Comparison of ENCODE assay signal across 14 mouse cellular contexts in the genomic region with DNA sequence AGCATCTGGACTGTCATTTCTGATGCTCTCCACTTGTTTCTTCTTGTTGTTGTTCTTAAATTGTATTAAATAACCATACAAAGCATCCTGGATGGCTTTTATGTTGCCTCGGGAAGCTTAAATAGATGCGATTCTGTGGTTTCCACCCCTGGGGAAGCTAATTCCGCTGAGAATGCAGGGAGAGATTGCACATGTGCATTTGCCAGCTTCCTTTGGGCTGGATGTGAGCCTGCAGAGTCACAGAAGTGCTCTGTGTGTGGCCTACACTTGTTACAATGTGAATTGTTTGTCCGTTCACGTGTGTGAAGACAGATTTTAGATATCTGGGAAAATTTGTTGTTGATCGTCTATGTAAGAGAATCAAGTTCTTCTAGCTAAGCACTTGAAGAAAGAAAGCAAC.
"Had no signal": no experiment of that assay in that cellular context is flagged by ENCODE, and none has a peak within 500 bp of the region (broad histone marks: within the 10 kb centered on the region; RNA-seq: fewer than 3 reads in every experiment).

No protein-coding gene starts in this region.

- H3K27me3 ChIP-seq: limb, embryonic 12.5 days; liver, embryonic 13.5 days; lung, embryonic 15.5 days; megakaryocyte, embryonic 14.5 days; neural tube, embryonic 12.5 days had no signal

- DNase-seq: kidney, adult 9 months; kidney, postnatal 4 days; liver; liver, embryonic 13.5 days; liver, postnatal 0 days; lung, postnatal 14 days; spleen, adult 18-20 months; thymus, postnatal 4 days had no signal

- H3K4me1 ChIP-seq: limb, embryonic 12.5 days; liver, embryonic 13.5 days; lung, embryonic 15.5 days; megakaryocyte, embryonic 14.5 days; neural tube, embryonic 12.5 days had no signal

- H3K9me3 ChIP-seq: liver, embryonic 13.5 days; lung, embryonic 15.5 days; neural tube, embryonic 12.5 days had no signal

- H3K9ac ChIP-seq: limb, embryonic 12.5 days; liver, embryonic 13.5 days; liver, postnatal 0 days; lung, embryonic 15.5 days; neural tube, embryonic 12.5 days had no signal

- H3K4me3 ChIP-seq: limb, embryonic 12.5 days; liver, embryonic 13.5 days; lung, embryonic 15.5 days; megakaryocyte, embryonic 14.5 days; neural tube, embryonic 12.5 days had no signal

- H3K4me2 ChIP-seq: limb, embryonic 12.5 days; liver, embryonic 13.5 days; lung, embryonic 15.5 days; midbrain, embryonic 11.5 days; neural tube, embryonic 12.5 days had no signal

- ATAC-seq: liver, postnatal 0 days had no signal

- H3K36me3 ChIP-seq: limb, embryonic 12.5 days; liver, embryonic 13.5 days; lung, embryonic 15.5 days; neural tube, embryonic 12.5 days had no signal

- H3K27ac ChIP-seq: kidney, postnatal 0 days; limb, embryonic 12.5 days; liver, embryonic 13.5 days; lung, embryonic 15.5 days; neural tube, embryonic 12.5 days had no signal
